Mouse (Mus musculus) cerebellum, adult 11 months (tissue): ENCODE measurements around the gene Mki67.
"Not testable (repeated sequence)": the region's sequence is repeated elsewhere in the genome, so short reads cannot be mapped to it uniquely, and the experiment has no call there.

Source experiments
- DNase-seq: peaks from one replicate; pipeline ENCODE4 v3.0.0; 2022

Gene Mki67

DNA sequence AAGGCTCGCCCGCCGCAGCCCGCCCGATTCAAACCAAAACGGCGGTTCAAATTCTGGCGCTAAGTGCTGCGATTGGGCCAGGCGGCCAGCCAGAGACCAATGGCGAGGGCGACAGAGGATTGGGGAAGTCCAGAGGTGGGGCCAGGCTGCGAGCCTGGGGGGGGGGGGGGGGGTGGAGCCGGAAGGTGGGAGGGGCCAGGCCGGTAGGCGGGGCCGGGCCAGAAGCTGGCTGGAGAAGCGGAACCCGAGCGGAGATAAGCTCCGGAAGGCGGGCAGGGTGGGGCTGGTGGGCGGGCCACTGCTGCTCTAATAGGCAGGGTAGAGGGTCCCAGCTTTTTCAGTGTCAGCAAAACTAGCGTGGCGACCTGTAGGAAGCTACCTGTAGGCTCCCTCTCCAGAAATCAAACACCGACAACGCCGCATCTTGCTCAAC is 300 bp upstream of the Mki67 start:
- peak; percentile 38 for DNase-seq

DNA sequence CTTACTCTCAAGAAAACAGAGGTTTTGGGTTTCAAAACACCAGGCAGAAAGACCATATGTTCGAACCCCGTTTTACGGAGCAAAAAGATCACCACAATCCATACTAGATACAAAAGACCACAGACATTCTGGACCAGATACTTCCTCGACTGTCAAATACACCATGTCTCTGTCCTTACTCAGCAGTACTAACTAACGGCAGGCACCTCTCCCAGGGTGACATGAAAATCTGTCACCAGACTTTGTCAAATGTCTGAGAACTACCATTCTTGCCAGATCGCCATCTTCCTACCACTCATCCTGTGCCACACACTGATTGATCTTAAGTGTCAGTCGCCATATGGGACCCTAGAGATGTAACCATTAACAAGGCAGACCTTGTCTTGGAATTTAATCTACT is 995 bp downstream of the Mki67 start:
- DNase-seq, result no peak

DNA sequence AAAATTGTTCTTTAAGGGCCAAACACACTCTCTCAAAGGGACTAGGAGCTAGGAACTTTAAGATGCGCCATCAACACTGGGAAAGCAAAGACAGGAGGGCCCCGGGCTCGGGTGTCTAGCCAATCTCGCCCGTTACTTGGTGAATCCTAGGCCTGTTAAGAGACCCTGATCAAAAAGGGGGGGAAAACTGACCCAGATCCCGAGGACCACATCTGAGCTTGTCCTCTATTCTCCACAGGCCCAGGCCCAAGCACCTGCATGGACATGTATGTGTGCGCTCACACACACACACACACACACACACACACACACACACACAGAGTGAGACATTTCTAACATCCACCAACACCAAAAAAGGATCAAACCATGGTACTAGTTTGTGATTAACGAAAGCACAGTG is 2.8 kb downstream of the Mki67 start:
- no peak for DNase-seq

DNA sequence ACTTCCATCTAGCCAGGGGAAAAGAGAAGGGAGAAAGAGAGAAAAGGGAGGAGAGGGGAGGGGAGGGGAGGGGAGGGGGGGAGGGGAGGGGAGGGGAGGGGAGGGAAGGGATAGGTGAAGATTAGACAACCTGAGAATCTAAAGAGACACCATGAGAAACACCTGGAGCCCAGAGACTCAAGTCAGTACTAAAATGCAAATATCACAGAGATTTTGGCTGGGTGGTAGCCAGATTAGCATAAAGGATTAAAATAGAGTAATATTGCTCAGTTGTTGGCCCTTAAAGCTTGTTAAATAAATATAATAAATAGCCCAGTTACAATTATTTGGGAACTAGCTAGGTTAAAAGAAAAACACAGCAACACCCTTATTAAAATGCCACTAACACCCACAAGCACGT is 3.6 kb downstream of the Mki67 start:
- no peak for DNase-seq

DNA sequence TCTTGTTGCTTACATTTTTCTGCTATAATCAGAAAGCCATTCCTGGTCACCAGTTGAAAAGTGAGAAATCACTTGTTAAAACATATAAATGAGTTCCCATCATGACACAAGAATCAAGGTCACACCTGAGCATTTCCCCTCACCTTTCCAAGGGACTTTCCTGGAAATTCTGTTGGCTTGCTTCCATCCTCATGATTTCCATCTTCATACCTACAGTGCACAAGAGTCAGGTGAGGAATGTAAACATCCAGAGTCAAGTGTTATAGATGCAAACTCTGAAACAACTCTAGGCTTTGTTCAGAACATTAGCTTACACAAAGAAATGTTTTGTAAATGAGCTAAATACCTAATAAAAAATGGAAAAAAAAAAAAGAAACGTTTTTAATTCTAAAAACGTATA is 5.5 kb downstream of the Mki67 start:
- no peak for DNase-seq

DNA sequence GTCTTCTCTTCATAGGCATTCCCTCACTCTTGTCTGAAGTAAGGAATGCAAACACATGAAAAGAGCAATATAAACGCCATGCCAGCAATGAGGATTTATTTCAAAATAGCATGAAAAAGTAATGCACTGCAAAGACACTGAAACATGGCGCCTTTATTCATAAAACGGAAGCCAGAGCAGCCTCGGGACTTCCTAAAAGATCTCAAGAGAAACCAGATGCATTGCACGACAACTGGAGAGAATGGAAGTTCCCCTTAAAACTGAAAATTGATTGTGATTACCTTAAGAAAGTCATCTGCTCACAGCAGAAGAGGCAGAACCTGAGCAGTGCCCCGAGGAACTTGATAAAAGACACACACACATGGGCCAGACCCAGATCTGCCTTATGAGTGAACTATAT is 10.4 kb downstream of the Mki67 start:
- no peak for DNase-seq

DNA sequence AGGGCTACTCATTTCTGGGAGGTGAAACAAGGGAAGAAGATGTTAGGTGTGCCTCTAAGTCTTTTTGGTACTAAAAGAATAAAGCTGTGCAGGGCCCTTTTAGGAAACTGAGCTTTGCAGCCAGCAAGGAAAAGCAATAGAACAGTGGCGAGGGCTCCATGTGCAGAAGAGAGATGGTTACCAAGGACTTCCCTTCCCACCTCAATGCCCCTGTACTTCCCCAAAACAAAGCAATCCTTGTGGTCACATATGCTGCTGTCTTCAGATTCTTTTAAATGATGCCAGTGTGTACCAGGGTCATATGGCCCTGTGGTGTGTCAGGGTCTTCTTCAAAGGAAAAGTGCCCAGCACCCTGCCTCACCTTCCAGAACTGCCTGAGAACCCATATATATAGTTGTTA is 11.1 kb downstream of the Mki67 start:
- DNase-seq, result no peak

DNA sequence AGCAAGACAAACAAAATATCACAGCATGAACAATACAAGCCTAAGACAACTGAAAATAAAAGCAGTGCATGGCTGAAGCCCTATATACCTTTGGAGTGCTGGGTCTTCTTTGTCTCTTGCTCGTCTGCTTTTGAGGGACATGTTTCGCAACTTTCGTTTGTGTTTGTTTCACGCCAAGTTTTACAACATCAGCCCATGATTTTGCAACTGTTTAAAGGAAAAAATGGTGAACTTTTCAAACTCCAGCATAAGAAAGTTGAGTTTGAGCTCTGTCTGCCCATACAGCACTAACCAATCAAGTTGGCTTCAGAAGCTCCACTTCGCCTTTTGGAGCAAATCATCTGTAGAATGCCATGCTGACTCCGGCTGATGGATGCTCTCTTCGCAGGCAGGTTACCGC is 11.9 kb downstream of the Mki67 start:
- no peak for DNase-seq

DNA sequence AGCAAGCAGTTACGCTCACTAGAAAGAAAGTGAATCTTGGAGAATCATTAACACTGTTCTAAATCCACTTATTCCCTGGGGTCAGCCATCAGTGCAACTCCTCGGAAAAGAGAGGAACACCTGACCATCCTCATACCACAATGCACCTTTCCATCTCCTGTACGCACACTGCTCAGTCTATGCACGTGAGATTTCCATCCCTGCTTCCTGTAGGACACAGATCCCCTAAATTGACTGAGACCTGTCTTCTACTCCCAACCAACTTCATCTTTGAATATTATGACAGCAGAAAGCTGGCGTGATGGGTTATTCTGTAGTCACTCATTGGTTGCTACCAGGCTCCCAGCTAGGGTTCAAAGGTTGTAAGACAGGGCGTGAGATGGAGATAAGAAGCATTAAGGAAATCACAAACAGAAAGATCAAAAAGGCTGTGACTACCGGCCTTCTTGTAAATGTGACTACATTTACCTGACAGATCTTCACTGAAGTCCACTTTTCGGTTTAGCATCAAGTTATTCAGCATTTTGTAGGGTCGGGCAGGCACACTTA is 12.5 kb downstream of the Mki67 start:
- no peak for DNase-seq

DNA sequence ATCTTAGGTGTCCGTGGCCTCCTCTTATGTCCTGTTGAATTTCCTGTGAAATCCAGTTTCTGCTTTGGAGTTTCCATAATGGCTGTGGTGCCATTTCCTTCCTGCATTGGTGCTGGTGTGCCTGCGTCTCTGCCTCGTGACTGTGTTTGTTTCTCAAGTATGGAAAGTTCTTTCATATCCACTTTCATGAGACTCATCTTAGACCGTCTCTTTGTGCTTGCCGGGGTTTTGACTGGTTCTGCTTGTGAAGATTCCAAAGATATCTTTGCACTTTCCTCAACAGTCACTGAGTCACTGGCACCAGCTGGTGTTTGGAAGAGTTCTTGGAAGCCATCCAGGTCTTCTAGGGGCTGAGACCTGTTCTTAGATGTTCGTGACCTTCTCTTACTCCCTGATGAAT is 16.8 kb downstream of the Mki67 start:
- DNase-seq, result not testable (repeated sequence)

DNA sequence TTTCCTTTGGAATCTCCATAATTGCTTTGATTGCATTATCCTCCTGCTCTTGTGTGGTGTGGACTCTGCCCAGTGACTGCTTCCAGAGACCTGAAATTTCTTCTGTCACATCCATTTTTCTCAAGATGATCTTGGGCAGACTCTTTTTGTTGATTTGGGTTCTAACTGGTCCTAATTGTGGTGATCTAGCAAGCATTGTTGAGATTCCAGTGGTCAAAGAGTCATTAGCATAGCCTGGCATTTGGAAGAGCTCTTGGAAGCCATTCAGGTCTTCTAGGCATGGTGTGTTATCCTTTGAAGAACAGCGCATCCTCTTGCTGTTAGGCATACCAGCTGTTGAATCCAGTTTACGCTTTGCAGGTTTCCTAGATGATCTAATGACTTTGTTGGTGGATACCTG is 17.8 kb downstream of the Mki67 start:
- no peak for DNase-seq

DNA sequence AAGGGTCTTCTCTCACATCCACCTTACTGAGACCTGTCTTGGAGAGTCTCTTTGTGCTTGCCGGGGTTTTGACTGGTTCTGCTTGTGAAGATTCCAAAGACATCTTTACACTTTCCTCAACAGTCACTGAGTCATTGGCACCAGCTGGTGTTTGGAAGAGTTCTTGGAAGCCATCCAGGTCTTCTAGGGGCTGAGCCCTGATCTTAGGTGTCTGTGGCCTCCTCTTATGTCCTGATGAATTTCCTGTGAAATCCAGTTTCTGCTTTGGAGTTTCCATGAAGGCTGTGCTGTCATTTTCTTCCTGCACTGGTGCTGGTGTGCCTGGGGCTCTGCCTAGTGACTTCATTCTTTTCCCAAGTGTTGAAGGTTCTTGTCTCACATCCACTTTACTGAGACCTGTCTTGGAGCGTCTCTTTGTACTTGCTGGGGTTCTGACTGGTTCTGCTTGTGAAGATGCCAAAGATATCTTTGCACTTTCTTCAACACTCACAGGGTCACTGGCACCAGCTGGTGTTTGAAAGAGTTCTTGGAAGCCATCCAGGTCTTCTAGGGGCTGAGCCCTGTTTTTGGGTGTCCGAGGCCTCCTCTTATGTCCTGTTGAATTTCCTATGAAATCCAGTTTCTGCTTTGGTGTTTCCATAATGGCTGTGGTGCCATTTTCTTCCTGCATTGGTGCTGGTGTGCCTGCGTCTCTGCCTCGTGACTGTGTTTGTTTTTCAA is 19.0 kb downstream of the Mki67 start:
- DNase-seq, result not testable (repeated sequence)

DNA sequence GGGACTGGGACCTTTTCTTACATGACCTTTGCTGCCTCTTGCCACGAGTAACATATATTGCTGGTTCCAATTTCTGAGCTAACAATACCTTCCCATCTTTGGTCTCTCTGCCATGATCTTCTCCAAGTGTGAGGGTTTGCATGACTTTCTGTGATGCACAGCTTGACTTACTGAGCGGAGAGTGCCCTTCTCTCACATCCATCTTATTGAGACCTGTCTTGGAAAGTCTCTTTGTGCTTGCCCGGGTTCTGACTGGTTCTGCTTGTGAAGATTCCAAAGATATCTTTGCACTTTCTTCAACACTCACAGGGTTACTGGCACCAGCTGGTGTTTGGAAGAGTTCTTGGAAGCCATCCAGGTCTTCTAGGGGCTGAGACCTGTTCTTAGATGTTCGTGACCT is 20.0 kb downstream of the Mki67 start:
- no peak for DNase-seq

DNA sequence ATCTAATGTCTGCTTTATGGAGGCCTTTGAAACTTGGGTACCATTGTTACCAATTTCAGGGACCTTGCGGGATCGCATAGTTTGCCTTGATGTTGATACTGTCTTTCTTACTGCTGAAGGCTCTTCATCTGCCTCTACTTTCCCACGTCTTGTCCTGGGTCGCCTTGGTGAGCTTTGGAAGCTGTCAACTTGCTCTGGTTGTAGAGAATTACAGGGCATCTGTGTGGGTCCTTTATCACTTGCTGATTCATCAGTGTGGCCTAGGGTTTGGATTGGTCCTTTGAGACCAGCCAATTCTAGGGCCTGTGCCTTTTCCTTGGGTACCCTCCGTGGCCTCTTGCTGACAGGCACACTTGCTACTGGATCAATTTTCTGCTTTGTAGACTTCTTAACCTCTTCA is 21.4 kb downstream of the Mki67 start:
- no peak for DNase-seq

DNA sequence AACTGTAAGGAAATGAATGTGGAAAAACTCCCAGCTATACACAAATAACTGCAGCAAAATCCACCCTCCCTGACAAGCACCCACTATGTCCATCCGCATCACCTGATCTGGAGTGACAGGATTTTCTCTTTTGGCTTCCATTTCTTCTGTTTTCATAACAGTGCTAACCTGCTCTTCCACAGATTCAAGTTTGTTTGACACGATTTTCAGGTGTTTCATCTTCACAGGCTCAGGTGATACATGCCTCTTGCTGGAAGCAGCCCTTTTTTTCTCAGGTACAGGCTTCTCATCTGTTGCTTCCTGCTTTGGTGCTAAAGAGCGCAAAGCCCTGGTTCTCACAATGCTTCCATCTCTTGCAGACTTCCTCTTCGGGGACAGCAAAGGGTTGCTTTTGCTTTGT is 22.0 kb downstream of the Mki67 start:
- no peak for DNase-seq

DNA sequence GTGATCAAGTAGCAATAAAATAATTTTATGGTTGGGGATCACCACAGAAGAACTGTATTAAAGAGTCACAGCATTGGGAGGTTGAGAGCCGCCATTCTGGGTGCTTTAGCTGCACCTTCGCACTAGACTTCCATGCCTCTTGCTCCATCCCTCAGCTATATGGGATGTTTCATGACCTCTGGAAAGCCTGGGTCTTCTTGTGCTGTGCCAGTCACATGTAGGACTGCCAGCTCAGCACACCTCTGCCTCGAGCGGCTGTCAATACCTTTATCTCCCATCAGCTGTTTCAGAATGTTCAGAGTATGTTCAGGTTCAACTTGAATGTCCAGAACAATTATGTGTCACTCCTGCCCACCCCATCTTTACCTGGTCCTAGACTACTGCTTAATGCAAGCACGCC is 24.2 kb downstream of the Mki67 start:
- no peak for DNase-seq

DNA sequence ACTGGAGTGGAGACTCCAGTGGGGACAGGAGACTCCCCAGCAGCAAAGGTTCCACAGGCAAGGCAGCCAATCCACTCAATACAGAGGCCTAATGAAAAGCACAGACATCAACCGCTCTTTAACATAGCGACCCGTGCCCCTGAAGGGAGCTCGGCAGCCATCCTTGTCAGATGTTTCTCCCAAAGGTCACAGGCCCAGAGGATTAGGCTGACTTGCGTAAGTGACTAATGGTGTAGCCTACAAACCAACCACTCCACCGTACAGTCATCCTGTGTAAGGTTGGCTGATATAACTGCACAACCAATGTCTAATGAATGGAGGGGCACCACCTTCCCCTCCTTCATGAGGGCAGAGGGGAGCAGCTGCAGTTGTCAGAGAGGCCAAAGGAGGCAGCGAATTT is 26.8 kb downstream of the Mki67 start:
- DNase-seq, result no peak

DNA sequence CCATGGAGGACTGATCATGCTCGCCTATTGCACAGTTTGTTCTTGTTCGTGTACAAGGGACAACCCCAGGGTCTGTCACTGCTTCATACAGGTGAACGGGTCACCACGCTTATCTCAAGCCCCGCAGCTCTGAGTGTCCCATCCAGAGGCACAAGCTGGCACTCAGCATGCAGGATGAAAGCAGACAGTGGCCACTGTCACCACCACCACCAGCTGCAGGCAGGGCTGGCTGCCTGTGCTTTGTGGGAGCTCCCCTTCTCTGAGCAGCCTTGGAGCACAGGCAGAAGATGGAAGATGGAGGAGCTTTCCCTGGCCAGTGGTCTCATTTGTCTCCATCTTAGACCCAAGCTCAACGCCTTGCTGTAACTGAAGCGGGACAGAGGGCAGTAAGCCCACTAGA is 31.2 kb downstream of the Mki67 start:
- DNase-seq, result no peak

DNA sequence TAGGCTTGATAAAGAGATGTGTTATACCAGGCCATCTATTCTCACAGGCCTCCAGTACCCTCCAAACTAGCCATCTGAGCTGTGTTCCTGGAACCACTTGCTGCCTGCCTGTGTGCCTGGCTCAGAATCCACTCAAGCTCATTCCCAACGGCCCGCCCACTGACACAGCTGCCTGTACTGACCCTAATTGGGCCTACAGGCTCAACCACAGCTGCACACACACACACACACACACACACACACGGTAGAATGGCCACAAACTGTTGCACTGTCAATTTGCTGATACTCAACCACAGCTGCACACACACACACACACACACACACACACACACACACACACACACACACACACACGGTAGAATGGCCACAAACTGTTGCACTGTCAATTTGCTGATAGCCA is 32.1 kb downstream of the Mki67 start:
- DNase-seq, result not testable (repeated sequence)

DNA sequence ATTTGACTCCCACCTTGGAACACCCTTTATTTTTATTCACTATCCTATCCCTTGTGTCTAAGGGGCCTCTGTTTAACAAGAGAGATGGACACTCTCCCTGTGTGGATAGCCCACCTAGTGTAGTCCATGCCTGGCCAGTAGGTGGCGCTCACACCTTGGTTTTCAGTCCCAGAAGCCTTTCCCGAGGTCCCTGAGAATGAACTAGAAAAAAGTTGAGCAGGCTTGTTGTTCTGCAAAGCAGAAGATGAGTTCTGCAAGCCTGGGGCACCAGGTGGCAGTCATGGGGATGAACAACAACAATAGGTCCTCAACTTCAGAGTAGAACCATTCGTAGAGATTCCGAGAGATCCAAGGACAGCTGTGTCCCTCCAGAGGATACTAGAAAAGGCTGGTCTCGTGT is 35.8 kb downstream of the Mki67 start:
- DNase-seq, result no peak

DNA sequence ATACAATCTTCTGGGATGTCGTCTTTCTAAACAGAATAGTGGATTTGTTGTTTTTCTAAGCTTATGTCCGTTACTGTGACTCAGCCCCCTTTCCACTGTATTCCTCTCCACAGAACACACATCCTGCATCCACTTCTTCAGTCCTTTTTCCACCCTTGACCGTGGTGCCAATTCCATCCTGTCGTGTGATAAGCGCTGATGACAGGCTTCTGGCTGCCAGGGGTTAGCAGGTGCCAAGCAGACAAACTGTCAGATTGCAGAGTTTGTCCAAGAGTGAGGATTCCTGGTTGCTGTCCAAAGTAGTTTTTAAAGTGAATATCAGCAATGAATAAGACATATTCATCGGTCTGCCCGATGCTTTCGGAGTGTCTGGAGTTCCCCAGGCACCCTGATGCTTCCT is 39.4 kb downstream of the Mki67 start:
- DNase-seq, result no peak

DNA sequence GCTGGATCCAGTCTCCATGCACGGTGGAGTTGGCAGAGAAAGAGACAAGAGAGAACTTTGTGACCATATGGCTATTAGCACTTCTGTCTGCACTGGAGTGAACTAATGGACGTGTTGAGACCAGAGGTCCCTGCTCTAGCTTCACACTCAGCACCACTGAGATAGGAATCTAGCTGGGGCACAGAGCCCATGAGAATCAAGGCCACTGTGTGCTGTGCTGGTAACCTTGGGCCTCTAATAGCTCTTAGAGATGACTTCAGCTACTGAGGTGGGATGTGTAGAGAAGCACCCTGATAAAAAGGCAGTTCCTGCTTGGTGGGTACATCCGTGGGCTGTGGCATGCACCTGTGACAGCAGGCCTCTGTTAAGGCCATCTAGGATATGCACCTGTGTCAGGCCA is 42.6 kb downstream of the Mki67 start:
- DNase-seq, result no peak

DNA sequence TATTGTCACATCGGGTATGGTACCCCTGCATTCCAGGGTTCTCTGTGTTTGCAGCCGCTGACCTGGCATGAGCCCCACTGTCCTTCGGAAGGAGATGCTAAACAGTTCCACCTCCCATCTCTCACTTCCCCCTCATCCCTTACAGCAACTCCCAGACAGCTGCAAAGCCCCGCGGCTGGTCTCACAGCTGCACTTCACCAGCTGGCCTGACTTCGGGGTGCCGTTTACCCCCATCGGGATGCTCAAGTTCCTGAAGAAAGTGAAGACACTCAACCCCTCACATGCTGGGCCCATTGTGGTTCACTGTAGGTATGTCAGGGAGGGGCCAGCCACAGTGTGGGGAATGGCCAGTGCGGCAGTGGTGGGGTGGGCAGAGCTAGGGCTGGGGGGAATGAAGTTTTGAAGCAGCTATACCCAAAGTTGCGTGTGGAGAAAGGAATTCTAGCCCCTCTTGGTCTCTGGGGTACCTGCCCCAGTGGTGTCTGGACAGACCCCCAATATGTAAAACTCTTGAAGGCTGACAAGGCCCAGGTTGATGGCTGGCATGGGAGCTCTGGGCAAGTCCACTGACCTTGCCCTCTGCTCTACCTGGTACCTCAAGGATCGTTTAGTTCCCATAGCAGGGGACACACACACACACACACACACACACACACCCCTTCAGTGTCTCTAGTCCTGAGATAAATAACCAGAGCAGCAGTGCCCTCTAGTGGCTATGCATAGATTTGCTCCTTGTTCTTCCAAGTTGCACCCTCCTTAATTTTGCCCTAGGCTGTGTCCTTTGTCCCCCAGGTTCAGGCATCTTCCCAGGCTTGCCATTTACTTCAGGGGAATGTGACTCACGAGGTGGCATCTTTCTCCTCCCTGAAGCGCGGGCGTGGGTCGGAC is 47.1 kb downstream of the Mki67 start:
- peak; percentile 43 for DNase-seq

DNA sequence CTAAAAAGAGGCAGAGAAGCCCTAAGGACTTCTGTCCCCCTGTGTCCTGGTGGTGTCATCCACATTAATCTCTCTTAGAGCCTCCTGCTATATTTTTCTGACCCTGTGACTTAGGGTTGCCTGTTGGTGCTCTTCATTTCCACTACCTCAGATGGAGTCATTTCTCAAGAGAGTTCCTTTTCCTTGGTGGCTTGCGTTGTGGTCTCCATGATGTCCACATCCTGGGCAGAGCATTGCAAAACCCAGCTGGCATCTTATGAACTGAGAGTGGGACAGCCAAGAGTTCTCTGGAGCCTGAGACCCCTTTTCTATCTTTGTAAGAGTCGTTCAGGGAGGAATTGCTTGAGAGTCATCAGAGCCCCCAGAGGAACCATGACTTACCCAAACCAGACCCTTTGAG is 49.8 kb downstream of the Mki67 start:
- DNase-seq, result no peak
